Comparison of ENCODE assay signal across 15 mouse cellular contexts in genomic region chr3:84647616-84648015, GRCm38 (mm10). TPM values are rescaled to one million over a fixed set of nuclear protein-coding genes. Genes with fewer than 3 reads are reported as not detected.
DNase-seq lines count a peak whose midpoint lies in the region; ATAC-seq and TF ChIP-seq lines count a peak whose summit lies in the region.
"Had no signal": no experiment of that assay in that cellular context is flagged by ENCODE, and none has a peak within 500 bp of the region (broad histone marks: within the 10 kb centered on the region; RNA-seq: fewer than 3 reads in every experiment).

No protein-coding gene starts in this region.

- peaks cover 3 to 13% of the 10 kb centered on the region in 2 experiments; a peak in 2 of 4 replicates for H3K4me1 ChIP-seq in heart, embryonic 14.5 days (ENCODE audit: control insufficient read depth in 2 of 2, insufficient read depth in 2 of 2, low read length in 2 of 2)
- H3K4me1 ChIP-seq in heart, embryonic 11.5 days (ENCODE audit: control insufficient read depth, insufficient read depth, low read length) = 0 out of 2 replicates have a peak, but pooled peaks cover 4% of the 10 kb centered on the region
- H3K4me1 ChIP-seq in testis, adult 2 months (ENCODE audit: control insufficient read depth, insufficient read depth, low read length) = no peaks in the 10 kb centered on the region; the same call in 1 of the 2 replicates
- H3K4me1 ChIP-seq in forebrain, embryonic 15.5 days = peaks cover 6% of the 10 kb centered on the region
- no peaks in the 10 kb centered on the region for H3K4me1 ChIP-seq in limb, embryonic 10.5 days

- no peak overlapping the region for H3K4me3 ChIP-seq in heart, embryonic 14.5 days (ENCODE audit: control insufficient read depth in 1 of 2, insufficient read depth in 1 of 2, low read depth in 1 of 2, low read length in 2 of 2)
- no peak overlapping the region for H3K4me3 ChIP-seq in heart, embryonic 11.5 days (ENCODE audit: low read depth, low read length)
- peak overlapping the region; percentile 34 for H3K4me3 ChIP-seq in testis, adult 2 months (ENCODE audit: control insufficient read depth, low read depth, low read length)
- no peak overlapping the region for H3K4me3 ChIP-seq in forebrain, embryonic 15.5 days
- H3K4me3 ChIP-seq in limb, embryonic 10.5 days = no peak overlapping the region
- H3K4me3 ChIP-seq: limb, embryonic 13.5 days had no signal

- no peak for TF ChIP-seq CTCF in testis, adult 2 months (IDR thresholded peaks at IDR 0.05; ENCODE audit: control insufficient read depth, insufficient read depth, insufficient replicate concordance, low read depth, low read length)

- no peak for TF ChIP-seq POLR2A in testis, adult 2 months (IDR thresholded peaks at IDR 0.05; ENCODE audit: control insufficient read depth, low read depth, low read length)

- 14% methylated on average over 4 of the region's 4 CpGs for WGBS in heart, embryonic 14.5 days
- WGBS in heart, embryonic 11.5 days (ENCODE audit: insufficient replicate concordance) = 38% methylated on average over 4 of the region's 4 CpGs
- 16% methylated on average over 4 of the region's 4 CpGs for WGBS in forebrain, embryonic 15.5 days
- 75% methylated on average over 4 of the region's 4 CpGs for WGBS in limb, embryonic 10.5 days

- no peak for ATAC-seq in heart, embryonic 14.5 days (ENCODE audit: insufficient number of reproducible peaks, insufficient read depth, low FRiP score, low read depth)
- ATAC-seq in heart, embryonic 11.5 days (replicated peaks; ENCODE audit: insufficient number of reproducible peaks, low FRiP score, low TSS enrichment) = no peak
- 0 out of 2 replicates have a peak, but pooled peaks have one; percentile 29 for ATAC-seq in forebrain, embryonic 15.5 days (replicated peaks)

- H3K4me2 ChIP-seq in heart, embryonic 14.5 days (ENCODE audit: low read length) = no peak overlapping the region; the same call in 1 of the 2 replicates
- H3K4me2 ChIP-seq in heart, embryonic 11.5 days = no peak overlapping the region
- H3K4me2 ChIP-seq in forebrain, embryonic 15.5 days (replicated peaks) = no peak overlapping the region
- H3K4me2 ChIP-seq: limb, embryonic 13.5 days had no signal

- no peaks in the 10 kb centered on the region for H3K36me3 ChIP-seq in heart, embryonic 14.5 days (ENCODE audit: control insufficient read depth, insufficient read depth, low read length)
- H3K36me3 ChIP-seq in heart, embryonic 11.5 days (ENCODE audit: control insufficient read depth, insufficient read depth, low read length) = no peaks in the 10 kb centered on the region
- H3K36me3 ChIP-seq in testis, adult 2 months (ENCODE audit: control insufficient read depth, insufficient read depth, low read length) = no peaks in the 10 kb centered on the region
- H3K36me3 ChIP-seq in forebrain, embryonic 15.5 days = no peaks in the 10 kb centered on the region
- no peaks in the 10 kb centered on the region for H3K36me3 ChIP-seq in limb, embryonic 10.5 days
- H3K36me3 ChIP-seq: limb, embryonic 13.5 days had no signal

- peak overlapping the region; percentile 42 to 61 for H3K27ac ChIP-seq in heart, embryonic 14.5 days (replicated peaks in 1 of 2; ENCODE audit: control insufficient read depth in 1 of 2, insufficient read depth in 1 of 2, low read depth in 2 of 2, low read length in 2 of 2)
- H3K27ac ChIP-seq in heart, embryonic 11.5 days (ENCODE audit: low read depth, low read length) = no peak overlapping the region
- H3K27ac ChIP-seq in testis, adult 2 months (ENCODE audit: control insufficient read depth, insufficient read depth, low read depth, low read length) = no peak overlapping the region
- H3K27ac ChIP-seq in forebrain, embryonic 15.5 days (replicated peaks) = no peak overlapping the region
- no peak overlapping the region for H3K27ac ChIP-seq in limb, embryonic 10.5 days
- H3K27ac ChIP-seq: limb, embryonic 13.5 days had no signal

- no peak overlapping the region for H3K9ac ChIP-seq in heart, embryonic 14.5 days (ENCODE audit: low read length)
- no peak overlapping the region for H3K9ac ChIP-seq in heart, embryonic 11.5 days (ENCODE audit: low read depth, low read length)
- H3K9ac ChIP-seq in forebrain, embryonic 15.5 days (replicated peaks) = no peak overlapping the region
- H3K9ac ChIP-seq: limb, embryonic 13.5 days had no signal

- H3K9me3 ChIP-seq in heart, embryonic 14.5 days (ENCODE audit: control insufficient read depth, low read length) = 0 out of 2 replicates have a peak, but pooled peaks cover 3% of the 10 kb centered on the region
- no peaks in the 10 kb centered on the region for H3K9me3 ChIP-seq in heart, embryonic 11.5 days (replicated peaks; ENCODE audit: control insufficient read depth, low read length)
- no peaks in the 10 kb centered on the region for H3K9me3 ChIP-seq in forebrain, embryonic 15.5 days
- H3K9me3 ChIP-seq in limb, embryonic 10.5 days (replicated peaks) = no peaks in the 10 kb centered on the region
- H3K9me3 ChIP-seq: limb, embryonic 13.5 days had no signal

- intact Hi-C loops in gastrocnemius, postnatal 14 days (cut with DNase I; ENCODE audit: low total_unique reads) = no loop called here

- no peaks in the 10 kb centered on the region for H3K27me3 ChIP-seq in heart, embryonic 14.5 days (ENCODE audit: control insufficient read depth, insufficient read depth, low read length)
- no peaks in the 10 kb centered on the region for H3K27me3 ChIP-seq in heart, embryonic 11.5 days (ENCODE audit: control insufficient read depth, insufficient read depth, low read length)
- no peaks in the 10 kb centered on the region for H3K27me3 ChIP-seq in testis, adult 2 months (ENCODE audit: control insufficient read depth, insufficient read depth, low read length)
- no peaks in the 10 kb centered on the region for H3K27me3 ChIP-seq in forebrain, embryonic 15.5 days
- H3K27me3 ChIP-seq in limb, embryonic 10.5 days (ENCODE audit: low read depth, poor library complexity, severe bottlenecking) = no peaks in the 10 kb centered on the region
- H3K27me3 ChIP-seq: limb, embryonic 13.5 days had no signal

- no peak for DNase-seq in testis, postnatal 10 days (ENCODE audit: low spot score)
- no peak for DNase-seq in gastrocnemius, postnatal 14 days
- DNase-seq in limb, embryonic 10.5 days (ENCODE audit: low spot score) = no peak
- DNase-seq in kidney, adult 8-10 months = no peak
- DNase-seq: kidney, postnatal 10 days; right cerebral cortex, adult 18-20 months had no signal

RNA-seq across cellular contexts. Expression of gene Tmem154, which starts 18.4 kb away (rescaled TPM):
- 1.2 and 1.8 TPM in 2 replicates for polyA plus RNA-seq in heart, embryonic 14.5 days (2014; fragmentation: Nextera tagmentation; extraction: Ambion mirVana)
- 0.44 and 0.49 TPM in 2 replicates for polyA plus RNA-seq in heart, embryonic 11.5 days (2014; fragmentation: Nextera tagmentation; extraction: Ambion mirVana)
- 0.02 and 0.05 TPM in 2 replicates for polyA plus RNA-seq in testis, adult 2 months (2012; rRNA removed)
- polyA plus RNA-seq in forebrain, embryonic 15.5 days (2015; fragmentation: Nextera tagmentation; extraction: Ambion mirVana) = 0.65 and 0.88 TPM in 2 replicates
- total RNA-seq in gastrocnemius, postnatal 14 days (2021) = 1 to 10 TPM; 1.4 to 2.1 TPM
- polyA plus RNA-seq in limb, embryonic 10.5 days (2016; fragmentation: Nextera tagmentation; extraction: Ambion mirVana) = 0.28 and 0.41 TPM in 2 replicates

RNA-seq across cellular contexts. Expression of gene Tigd4, which starts 54.2 kb away (rescaled TPM):
- 0.20 and 0.26 TPM in 2 replicates for polyA plus RNA-seq in heart, embryonic 14.5 days (2014; fragmentation: Nextera tagmentation; extraction: Ambion mirVana)
- polyA plus RNA-seq in heart, embryonic 11.5 days (2014; fragmentation: Nextera tagmentation; extraction: Ambion mirVana) = not detected in 2 replicates
- polyA plus RNA-seq in testis, adult 2 months (2012; rRNA removed) = 0.02 and 0.04 TPM in 2 replicates
- polyA plus RNA-seq in forebrain, embryonic 15.5 days (2015; fragmentation: Nextera tagmentation; extraction: Ambion mirVana) = 0.06 TPM in 1 of 2 replicates, not detected in the other
- 10 to 100 TPM; 11.1 to 14.2 TPM for total RNA-seq in gastrocnemius, postnatal 14 days (2021)
- polyA plus RNA-seq in limb, embryonic 10.5 days (2016; fragmentation: Nextera tagmentation; extraction: Ambion mirVana) = not detected in 2 replicates
- total RNA-seq: ES-E14; megakaryocyte, adult 5-6 weeks had no signal
- polyA plus RNA-seq: gonadal fat pad, adult 2 months; thymus, postnatal 0 days had no signal

Comparison
In these comparisons a context has a peak if more than half of its experiments do, and no peak if none do; other contexts are left out.
1. H3K27ac ChIP-seq: peak in heart, embryonic 14.5 days (2 of 2); none in heart, embryonic 11.5 days (single experiment), testis, adult 2 months (single experiment), forebrain, embryonic 15.5 days (single experiment) and limb, embryonic 10.5 days (single experiment).